ENCODE assay signal across 41 mouse cellular contexts in the genomic region with DNA sequence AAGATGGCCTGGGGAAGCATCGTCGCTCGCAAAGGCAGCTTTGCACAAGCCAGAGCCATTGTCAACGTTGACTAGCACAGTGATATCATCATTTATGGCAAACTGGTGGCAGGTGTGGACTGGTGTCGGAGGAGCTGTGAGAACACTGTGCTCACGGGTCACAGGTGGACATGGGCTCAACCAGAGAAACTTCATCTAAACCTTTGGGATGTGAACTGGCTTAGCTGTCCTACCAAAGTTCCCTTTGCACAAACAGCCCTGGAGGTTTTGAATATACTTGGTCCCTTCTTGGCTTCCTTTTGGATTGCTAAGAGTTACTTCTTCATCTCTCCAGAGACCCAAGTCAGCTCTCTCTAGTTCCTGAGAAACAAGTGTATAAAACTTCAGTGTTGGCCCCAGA. TPM values are rescaled to one million over a fixed set of nuclear protein-coding genes. Genes with fewer than 3 reads are reported as not detected.
"Had no signal": no experiment of that assay in that cellular context is flagged by ENCODE, and none has a peak within 500 bp of the region (broad histone marks: within the 10 kb centered on the region; RNA-seq: fewer than 3 reads in every experiment).

Gene Gm17087, minus strand, starts transcription at position 101 of the 400 bp plus-strand sequence.

- ATAC-seq: hindbrain, embryonic 16.5 days; hindbrain, postnatal 0 days; inflammation-experienced regulatory T-cells, adult 6 months; intestine, embryonic 15.5 days; intestine, embryonic 16.5 days; intestine, postnatal 0 days had no signal

- H3K4me1 ChIP-seq: heart, embryonic 10.5 days; heart, embryonic 12.5 days; heart, embryonic 13.5 days; heart, embryonic 15.5 days; hindbrain, embryonic 12.5 days; hindbrain, embryonic 13.5 days; hindbrain, embryonic 15.5 days; intestine, embryonic 15.5 days; kidney, embryonic 15.5 days had no signal

- H3K9me3 ChIP-seq: heart, embryonic 10.5 days; heart, embryonic 13.5 days; heart, embryonic 15.5 days; hindbrain, embryonic 12.5 days; hindbrain, embryonic 13.5 days; hindbrain, embryonic 15.5 days; intestine, embryonic 15.5 days; kidney, embryonic 15.5 days had no signal

- H3K27me3 ChIP-seq: heart, embryonic 13.5 days; heart, embryonic 15.5 days; hindbrain, embryonic 12.5 days; hindbrain, embryonic 13.5 days; hindbrain, embryonic 15.5 days; intestine, embryonic 15.5 days; kidney, embryonic 15.5 days had no signal

- H3K4me3 ChIP-seq: heart, embryonic 10.5 days; heart, embryonic 12.5 days; heart, embryonic 13.5 days; heart, embryonic 15.5 days; hindbrain, embryonic 10.5 days; hindbrain, embryonic 12.5 days; hindbrain, embryonic 13.5 days; hindbrain, embryonic 15.5 days; intestine, embryonic 15.5 days; kidney, embryonic 15.5 days; layer of hippocampus, adult 2 months had no signal

- H3K36me3 ChIP-seq: heart, embryonic 10.5 days; heart, embryonic 12.5 days; heart, embryonic 13.5 days; heart, embryonic 15.5 days; hindbrain, embryonic 10.5 days; hindbrain, embryonic 12.5 days; hindbrain, embryonic 13.5 days; hindbrain, embryonic 15.5 days; intestine, embryonic 15.5 days; kidney, embryonic 15.5 days had no signal

RNA-seq across cellular contexts. Expression of gene Gm17087, which starts in this region (rescaled TPM):
- total RNA-seq: heart, postnatal 10 days; heart, postnatal 14 days; heart, postnatal 25 days; heart, postnatal 36 days; heart, postnatal 4 days; hematopoietic stem cell, adult 5-6 weeks; hindbrain, postnatal 0 days; layer of hippocampus, adult 18-20 months; layer of hippocampus, adult 2 months; layer of hippocampus, adult 8-10 months; layer of hippocampus, postnatal 10 days; layer of hippocampus, postnatal 14 days; layer of hippocampus, postnatal 25 days; layer of hippocampus, postnatal 36 days; left cerebral cortex, adult 18-20 months had no signal
- polyA plus RNA-seq: heart, embryonic 10.5 days; heart, embryonic 11.5 days; heart, embryonic 12.5 days; heart, embryonic 13.5 days; heart, embryonic 14.5 days; heart, embryonic 15.5 days; heart, embryonic 16.5 days; heart, postnatal 0 days; hindbrain, embryonic 10.5 days; hindbrain, embryonic 11.5 days; hindbrain, embryonic 12.5 days; hindbrain, embryonic 13.5 days; hindbrain, embryonic 14.5 days; hindbrain, embryonic 15.5 days; hindbrain, embryonic 16.5 days; hindbrain, postnatal 0 days; intestine, embryonic 14.5 days; intestine, embryonic 15.5 days; intestine, embryonic 16.5 days; intestine, postnatal 0 days; kidney, adult 2 months; kidney, embryonic 14.5 days; kidney, embryonic 15.5 days; kidney, embryonic 16.5 days; kidney, postnatal 0 days; large intestine, adult 2 months had no signal
